Mouse (Mus musculus) layer of hippocampus, postnatal 36 days (tissue): Measurements from ENCODE around the gene Git1. TPM values are rescaled to one million over a fixed set of nuclear protein-coding genes. Genes with fewer than 3 reads are reported as not detected.

Source experiments
- DNase-seq, 2 experiments: peaks; one replicate each; pipeline ENCODE4 v3.0.0; 2022
- total RNA-seq, 2 experiments: library from RNA; stranded (reverse); gene quantifications; 2 replicates each; pipeline ENCODE4 v1.2.3; 2021

Git1 gene
- total RNA-seq, 2 experiments from 2014 or later = 284 to 288 TPM

DNA sequence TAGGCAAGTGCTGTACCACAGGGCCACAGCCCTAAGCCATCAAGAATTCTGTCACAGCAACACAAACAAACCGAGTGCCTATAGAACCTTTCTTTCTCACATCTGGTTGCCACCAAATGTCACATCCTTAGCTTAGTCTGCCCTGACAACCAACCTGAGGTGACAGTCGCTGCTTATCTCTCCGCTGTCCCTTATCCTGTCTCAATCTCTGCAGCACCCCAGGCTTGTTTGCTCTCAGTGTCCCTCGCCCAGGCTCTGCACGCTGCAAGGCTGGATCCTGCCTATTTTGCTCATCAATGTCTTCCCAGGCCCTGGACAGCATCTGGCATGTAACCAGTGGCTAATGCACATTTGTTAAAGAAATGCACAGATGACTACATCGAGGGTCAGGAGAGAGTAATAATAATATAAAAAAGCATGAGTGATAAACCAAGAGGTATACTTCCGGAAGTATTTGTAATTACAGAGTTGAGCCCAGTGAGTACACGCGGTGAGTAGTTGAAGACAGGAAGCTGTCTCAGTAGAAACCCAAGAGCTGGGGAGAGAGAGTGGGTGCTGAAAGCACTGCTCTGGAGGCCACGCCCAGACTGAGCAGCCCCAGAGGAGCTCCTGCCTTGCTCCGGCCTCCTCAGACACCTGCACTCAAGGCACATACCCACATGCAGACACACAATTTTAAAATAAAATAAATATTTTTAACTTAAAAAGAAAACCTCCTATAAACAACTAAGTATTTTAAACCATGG is 9.7 kb upstream of the Git1 start:
- no peak for DNase-seq

DNA sequence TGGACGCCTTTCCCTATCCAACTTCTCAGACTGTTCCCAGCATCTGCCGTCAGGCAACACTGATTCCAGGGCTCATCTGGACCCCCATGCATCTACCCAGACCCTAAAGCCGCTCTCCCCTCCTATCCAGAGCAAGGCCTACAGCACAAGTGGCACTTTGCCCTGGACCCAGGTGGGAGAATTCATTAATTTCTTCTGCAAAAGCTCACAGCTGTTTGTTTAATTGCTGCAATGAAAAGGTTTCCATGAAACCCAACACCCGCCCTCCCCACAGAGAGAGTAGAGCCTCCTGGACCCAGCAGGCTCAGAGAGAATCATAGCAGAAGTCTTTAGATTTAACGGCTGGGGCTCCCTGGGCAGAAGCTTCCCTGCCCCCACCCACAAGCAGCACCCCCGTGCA is 8.1 kb upstream of the Git1 start:
- DNase-seq = no peak

DNA sequence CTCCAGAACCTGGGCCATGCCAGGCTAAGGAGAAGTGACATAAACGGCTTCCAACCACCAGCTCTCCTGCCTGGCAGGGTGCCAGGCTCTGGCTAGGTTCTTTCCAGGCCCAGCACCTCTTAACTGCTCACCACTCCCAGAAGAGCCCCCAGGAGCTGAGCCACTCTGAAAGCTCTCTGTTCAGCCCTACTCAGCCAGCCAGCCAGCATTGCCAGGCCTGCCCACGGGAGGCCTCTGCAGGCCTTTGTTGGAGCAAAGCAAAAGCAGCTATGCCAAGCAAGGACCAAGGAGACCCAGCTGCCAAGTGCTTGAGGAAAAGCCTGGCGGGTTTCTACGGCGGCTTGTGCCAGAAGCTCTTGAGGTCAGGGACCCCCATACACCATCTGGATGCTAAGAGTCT is 6.6 kb upstream of the Git1 start:
- DNase-seq = peak in 1 of 2 experiments; percentile 64

DNA sequence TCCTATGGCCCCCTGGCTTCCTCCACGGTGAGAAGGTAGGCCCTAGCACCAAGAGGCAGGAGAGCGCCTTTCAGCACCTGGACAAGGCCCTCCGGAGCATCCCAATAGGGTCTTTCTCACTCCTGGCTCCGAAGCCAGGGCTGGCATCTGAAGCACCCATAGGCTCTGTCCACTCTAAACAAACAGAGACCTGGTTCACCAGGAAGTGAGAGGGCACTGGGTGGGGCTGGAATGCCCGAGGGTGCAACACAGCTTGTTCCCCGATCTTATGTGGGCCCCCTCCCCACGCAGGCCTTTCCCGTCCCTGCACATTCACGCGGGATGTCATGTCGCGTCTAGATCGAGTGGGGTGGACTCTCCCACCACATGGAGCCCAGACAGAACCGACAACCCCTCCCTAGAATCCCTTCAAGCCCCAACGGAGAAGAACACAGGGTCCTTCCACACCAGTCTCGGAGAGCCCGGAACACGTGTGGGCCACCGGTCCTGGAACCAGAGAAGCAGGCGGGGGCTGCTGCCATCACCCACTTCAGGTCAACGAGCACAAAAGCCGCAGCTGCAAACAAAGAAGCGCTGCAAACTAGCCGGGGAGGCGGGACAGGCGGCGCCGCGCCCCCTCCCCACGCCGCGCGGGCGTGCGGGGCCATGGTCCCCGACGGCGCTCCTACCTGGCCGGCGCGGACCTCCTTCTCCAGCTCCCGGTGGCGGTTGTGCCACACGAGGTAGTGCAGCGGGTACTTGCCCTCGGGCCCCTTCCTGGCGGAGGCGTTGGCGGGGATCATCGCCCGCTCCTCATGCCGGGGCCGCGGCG is 4.4 kb upstream of the Git1 start:
- DNase-seq = no peak

DNA sequence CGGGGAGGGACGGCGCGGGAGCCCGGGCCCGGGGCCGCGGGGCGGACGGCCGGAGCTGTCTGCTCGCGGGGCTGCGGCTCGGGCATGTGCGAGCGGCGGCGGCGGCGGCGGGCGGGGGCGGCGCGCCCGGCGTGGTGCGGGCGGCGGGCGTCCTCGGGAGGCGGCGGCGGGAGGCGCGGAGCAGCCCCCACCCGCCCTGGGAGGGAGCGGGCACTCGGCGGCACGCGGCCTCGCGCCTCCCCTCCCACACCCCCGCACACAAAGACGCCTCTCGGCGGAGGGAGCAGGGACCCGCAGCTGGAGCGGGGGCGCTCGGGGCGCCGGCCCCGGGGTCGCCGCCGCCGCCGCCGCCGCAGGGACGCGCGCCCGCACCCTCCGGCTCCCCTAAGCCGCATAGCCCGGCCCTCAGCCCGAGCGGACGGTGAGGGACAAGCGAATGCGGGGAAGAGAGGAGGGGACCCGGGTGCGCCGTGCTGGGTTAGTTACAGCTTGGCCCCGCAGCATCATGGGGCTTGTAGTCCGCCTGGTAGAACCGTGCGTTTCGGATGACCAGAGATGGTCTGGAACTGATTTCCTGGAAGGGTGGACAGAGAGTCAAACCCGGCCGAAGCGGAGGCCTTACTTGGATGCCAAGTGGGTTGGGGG is 3.6 kb upstream of the Git1 start, which contains the start of gene Ankrd13b:
TSS of gene Ankrd13b (minus strand) at position 88 of the 645 bp plus-strand sequence.
- DNase-seq = peak; percentile 81 to 82

DNA sequence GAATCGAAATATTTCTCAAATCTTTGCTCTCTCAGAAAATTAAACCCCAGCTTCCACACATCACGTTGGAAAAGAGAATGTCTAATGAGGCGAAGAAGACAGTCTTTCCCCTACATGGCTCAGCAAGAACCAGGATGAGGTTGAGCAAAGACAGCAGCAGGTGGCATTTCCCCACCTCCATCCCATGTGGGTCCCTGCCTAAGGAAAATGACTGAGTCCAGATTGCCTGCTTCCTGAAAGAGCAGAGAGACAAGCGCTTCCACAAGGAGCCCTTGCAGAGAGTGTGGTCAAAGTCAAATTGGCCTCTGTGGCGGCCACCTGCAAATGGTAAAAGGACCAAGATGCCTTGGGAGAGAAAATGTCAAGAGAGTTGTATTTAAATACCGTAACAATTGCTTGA is 2.9 kb upstream of the Git1 start:
- no peak for DNase-seq

DNA sequence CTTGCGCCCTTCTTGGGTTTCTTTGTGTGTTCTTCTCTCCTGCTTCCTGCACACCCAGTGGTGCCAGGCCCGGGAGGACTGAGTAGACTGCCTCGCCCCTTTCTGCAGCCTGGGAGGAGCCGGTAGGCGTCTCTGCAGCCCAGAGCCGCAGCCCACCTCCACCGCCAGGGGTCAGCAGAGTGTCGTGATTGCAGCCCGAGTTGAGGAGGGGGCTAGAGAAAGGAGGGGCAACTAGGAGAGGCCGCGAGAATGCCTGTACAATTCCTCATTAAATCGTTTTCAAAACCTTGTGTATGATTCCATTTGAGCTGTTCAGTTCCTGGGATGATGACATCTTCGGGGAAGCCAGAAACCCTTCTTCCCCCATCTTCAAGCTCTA is 2.2 kb upstream of the Git1 start:
- DNase-seq = peak; percentile 90 to 91

DNA sequence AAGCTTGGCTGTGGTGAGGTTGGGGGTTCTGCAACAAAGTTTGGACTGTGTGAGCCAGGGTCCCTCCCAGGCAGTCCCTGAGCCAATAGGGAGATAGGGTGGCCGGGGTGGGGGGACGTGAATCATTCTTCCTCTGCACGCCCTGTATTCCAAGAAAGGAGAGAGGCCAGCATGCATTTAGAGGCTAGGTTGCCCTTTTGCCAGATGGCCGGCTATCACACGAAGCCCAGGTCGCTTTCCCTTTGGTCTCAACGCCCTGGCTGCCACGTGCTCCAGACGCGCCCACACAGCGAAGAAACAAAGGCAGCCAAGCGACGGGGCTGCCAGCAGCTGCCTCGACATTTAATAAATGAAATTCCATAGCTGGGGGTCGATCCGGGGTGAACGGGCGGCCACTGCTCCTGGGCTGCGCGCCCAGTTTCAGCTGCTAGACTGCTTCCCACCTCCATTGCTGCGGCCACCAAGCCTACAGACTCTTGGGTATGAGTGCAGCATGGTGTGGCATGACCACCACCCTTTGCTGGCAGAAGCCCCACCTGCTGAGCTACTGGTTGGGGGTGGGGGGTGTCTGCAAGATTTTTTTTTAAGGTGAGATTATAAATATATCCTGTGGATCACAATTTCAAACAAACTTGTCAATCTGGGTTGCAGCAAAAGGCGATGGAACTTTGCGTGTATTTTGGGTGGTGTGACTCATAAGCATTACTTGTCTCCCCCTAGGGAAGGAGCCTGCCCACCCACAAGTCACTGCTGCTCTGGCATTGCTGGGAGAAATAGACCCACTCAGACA is 1.7 kb upstream of the Git1 start:
- no peak for DNase-seq

DNA sequence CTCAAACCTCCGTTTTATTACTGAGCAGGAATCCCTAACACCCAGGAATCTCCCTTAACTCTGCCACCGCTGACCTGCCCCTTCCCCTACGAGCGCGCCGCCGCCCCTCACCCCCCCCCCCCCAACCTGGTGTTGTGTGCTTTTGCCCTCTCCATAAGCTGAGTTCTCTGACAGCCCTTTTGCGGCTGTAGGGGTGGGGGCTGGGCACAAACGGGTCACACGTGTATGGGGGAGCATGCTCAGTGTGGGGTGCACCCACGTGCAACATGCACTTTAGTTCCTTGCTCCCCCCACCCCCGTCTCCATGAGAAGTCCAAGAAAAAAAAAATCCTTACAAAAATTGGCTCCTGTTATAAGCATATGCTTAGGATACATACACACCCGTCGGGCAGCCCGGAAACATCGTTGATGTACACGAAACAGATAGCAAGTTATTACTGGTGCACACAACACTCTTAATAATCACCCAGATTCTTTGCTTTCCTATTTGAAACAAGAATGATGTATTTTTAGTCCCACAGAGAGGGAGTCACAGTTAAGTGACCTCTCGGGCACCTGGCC is 971 bp upstream of the Git1 start:
- no peak for DNase-seq

DNA sequence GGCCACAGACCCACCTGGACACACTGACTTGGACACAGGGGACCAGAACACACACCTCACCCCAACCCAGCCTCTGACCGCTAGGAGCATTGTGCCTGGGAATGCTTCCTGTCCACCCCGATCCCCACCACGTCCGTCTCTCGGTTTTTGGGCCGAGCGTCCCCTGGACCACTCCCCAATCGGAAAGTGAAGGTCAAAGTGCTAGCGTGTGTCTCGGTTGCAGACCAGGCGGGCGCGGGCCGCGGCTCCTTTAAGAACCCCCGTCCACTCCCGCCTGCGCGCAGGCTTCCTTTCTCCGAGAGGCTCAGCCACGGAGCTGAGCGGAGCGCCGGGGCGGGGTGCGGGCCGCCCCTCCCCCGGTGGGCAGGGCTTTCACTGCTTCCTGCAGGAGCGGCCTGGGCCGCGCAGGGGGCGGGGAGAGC is 440 bp upstream of the Git1 start:
- DNase-seq = peak; percentile 90 to 91

DNA sequence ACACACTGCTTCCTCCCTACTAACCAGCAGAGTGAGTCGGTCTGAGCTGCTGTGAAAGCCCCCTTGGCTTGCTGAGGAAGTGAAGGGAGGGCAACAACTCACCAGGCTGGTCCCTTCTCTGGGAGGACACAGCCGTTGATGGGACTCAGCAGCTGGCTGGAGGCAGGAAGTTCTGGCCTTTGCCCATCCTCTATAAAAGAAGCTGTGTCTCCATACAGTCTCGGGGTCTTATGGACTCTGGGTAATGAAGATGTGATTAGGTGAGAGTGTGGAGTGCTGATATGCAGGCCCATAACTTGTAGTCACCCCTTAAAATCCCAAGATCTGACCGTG is 948 bp downstream of the Git1 start:
- DNase-seq = no peak

DNA sequence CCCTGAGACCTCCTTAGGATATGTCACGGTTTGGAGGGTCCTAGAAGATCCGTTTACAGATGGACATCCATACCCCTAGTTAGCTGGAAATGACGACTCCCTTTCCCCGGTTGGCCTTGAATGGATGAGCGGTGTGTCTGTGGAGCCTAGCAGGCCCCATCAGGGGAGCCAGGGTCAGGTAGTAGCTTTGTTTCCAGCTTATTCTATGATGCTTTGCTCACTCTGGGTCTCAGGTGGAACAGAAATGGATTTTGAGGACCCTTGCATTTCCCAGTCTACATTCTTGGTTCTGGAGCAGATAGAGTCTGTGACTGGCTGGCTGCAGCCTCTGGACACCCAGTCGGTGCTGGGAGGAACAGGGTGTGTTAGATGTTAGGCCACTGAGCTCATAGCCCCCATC is 1.4 kb downstream of the Git1 start:
- no peak for DNase-seq

DNA sequence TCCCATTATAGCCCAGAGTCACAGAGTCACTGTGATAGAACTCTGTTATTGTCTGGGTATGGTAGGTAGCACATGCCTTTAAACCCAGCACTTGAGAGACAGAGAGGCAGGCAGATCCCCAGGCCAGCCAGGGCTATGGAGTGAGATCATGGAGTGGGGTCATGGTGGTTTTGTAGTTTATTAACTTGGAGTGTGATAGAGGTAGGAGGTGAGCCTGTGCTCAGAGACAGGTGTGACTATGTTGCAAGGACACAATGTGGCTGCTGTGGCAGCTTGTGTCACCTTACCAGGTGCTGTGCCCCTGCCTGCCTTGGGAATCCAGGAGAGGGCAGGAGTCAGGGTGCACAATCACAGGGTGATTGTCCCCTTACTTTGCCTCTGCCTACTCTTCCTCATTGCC is 2.1 kb downstream of the Git1 start:
- no peak for DNase-seq

DNA sequence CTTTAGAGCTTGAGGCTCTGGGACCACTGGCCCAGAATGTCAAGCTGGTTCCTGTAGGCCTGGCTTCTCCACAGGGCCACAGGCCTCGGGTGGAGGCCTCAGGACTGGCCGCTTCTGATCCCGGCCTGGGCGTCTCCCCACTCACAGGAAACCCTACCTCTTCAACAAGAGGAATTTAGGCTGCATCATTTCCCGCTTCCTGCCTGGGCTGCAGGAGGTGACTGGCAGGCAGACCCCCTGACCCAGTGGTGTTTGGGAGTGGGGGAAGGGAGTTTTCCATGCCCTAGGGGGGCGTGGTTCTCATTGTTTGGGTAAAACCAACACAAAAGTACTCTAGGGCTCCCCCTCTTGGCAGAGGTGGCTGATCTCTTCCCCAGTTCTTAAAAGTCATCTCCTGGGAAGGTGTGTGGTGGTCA is 4.0 kb downstream of the Git1 start:
- DNase-seq = no peak

DNA sequence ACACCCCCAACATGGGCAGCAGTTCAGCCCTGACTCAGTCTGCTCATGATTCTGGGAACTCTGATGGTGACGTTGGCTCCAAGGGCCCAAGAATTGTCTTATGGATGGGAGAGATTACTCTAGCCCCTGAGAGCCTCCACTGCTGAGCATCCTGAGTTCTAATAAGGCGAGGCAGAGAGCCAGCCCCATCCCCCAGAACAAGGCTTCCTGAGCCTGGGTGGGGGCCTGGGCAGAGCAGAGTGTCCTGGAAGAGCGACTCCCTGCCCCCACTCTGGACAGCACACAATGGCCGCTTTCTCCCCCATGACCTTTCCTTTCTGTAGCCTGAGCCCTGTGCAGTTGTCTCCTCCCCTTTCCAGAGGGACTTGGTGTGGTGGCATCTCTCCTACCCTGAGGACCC is 4.5 kb downstream of the Git1 start:
- no peak for DNase-seq

DNA sequence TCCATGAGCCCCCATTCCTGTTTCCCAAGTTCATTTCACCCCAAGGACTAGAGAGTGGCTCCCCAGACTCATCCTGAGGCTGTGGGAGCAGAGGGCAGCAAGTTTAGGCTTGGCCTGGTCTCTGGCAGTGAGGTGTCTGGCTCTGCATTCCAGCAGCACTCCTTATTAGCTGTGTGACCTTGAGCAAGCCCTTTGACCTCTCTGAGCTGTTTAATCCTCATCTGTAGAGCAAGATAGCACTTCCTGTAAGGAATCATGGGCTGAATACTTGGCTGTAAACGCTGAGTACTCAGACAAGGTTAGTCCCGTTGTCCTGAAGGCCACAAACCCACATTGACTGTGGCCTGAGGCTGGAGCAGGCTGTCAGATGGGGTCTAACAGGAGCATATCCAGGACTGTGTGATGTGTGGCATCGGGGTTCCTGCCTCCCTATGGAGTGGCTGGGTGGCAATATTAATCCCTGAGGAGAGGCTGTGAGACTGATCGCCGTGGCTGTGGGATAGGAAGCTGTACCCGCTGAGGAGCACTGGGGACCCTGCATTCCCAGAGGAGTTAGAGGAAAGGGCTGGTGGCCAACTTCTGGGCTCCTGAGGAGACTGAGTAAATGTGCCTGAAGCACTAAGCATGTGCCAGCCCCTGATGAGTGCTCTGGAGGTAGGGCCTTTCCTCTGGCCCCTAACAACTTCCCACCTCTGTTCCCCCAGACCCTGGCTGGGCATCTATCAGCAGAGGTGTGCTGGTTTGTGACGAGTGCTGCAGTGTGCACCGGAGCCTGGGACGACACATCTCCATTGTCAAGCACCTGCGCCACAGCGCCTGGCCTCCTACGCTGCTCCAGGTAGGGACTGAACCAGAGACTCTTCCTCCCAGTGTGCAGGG is 5.1 kb downstream of the Git1 start:
- DNase-seq = no peak

DNA sequence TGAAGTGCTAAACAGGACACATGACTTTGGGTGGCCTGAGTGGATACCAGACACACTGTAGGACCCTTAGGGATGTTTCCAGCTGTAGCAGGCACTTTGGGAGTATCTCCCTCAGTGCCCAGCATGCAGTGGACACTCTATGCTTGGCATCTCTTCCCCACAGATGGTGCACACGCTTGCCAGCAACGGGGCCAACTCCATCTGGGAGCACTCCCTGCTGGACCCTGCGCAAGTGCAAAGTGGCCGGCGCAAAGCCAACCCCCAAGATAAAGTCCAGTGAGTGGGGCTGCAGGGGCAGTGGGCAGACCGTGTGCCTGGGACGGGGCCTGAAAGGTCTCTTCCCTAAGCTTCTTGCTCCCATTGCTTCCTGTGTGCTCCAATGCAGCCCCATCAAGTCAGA is 6.0 kb downstream of the Git1 start:
- no peak for DNase-seq

DNA sequence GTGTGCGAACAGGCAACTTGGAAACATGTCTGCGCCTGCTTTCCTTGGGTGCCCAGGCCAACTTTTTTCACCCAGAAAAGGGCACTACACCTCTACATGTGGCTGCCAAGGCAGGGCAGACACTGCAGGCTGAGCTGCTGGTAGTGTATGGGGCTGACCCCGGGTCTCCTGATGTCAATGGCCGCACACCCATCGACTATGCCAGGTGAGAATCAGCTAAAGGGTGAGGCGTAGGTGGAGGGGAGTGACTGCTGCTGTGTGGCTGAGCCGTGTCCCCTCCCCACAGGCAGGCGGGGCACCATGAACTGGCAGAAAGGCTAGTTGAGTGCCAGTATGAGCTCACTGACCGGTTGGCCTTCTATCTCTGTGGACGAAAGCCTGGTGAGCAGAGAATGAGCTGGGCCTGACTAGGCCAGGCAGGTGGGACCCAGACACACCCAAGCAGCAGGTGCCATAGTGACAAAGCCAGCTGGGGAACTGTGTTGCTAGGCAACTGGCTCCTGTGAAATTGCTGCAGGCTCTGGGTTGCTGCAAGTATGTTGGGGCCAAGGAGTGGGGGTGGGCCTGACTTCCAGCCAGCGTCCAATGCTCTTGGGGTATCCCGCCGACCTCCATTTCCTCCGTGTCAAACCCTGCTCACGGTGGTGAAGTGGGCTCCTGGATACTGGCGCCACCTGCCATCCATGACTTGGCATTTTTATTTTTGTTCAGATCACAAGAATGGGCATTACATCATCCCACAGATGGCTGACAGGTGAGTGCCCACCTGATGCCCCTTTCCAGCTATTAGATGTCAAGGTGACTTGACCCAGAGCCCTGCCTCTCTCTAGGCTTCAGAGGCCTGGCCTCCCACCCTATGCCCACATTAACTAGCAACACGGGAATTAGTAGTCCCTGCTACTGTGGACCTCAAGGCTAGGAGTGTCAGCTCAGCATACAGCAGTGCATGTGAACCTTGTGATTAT is 7.3 kb downstream of the Git1 start:
- no peak for DNase-seq

DNA sequence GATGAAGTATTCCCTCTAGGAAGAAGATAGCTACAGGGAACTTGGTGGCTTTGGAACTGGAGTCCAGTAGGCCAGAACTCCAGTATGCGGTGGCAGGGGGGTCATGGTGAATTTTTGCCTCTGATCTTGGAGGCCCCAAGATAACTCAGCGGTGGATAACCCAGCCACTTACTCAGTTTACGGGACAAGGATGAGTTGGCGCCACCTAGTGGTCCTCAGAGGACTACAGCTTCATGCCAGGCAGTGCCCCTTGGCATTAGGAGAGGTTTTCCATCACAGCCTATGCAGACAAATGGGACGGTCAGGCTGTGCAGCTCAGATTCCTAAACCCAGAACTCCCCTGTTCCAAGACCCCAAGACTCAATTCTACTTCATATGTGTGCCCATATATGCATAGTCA is 8.0 kb downstream of the Git1 start:
- peak in 1 of 2 experiments; percentile 70 for DNase-seq

DNA sequence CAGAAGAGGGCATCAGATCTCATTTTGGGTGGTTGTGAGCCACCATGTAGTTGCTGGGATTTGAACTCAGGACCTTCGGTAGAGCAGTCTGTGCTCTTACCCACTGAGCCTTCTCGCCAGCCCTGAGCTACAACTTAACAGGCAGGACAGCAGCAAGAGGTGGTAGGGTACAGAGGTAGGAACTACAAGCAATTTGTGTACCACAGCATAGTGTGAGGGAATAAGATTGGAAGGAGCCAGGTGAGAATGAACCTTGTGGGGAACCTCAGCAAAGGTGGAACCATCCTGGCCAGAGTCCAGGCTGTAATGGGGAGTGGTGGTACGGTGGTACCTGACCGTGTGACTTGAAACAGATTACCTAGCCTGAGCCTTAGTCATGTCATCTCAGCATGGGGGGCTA is 8.6 kb downstream of the Git1 start:
- no peak for DNase-seq
